Mouse (Mus musculus): ENCODE results near the gene Sft2d1. TPM values are rescaled to one million over a fixed set of nuclear protein-coding genes. Genes with fewer than 3 reads are reported as not detected.
"Not testable (repeated sequence)": the region's sequence is repeated elsewhere in the genome, so short reads cannot be mapped to it uniquely, and the experiment has no call there.

Gene Sft2d1
- 148 and 157 TPM in 2 replicates for polyA plus RNA-seq (2015; fragmentation: Nextera tagmentation; extraction: Ambion mirVana)

DNA sequence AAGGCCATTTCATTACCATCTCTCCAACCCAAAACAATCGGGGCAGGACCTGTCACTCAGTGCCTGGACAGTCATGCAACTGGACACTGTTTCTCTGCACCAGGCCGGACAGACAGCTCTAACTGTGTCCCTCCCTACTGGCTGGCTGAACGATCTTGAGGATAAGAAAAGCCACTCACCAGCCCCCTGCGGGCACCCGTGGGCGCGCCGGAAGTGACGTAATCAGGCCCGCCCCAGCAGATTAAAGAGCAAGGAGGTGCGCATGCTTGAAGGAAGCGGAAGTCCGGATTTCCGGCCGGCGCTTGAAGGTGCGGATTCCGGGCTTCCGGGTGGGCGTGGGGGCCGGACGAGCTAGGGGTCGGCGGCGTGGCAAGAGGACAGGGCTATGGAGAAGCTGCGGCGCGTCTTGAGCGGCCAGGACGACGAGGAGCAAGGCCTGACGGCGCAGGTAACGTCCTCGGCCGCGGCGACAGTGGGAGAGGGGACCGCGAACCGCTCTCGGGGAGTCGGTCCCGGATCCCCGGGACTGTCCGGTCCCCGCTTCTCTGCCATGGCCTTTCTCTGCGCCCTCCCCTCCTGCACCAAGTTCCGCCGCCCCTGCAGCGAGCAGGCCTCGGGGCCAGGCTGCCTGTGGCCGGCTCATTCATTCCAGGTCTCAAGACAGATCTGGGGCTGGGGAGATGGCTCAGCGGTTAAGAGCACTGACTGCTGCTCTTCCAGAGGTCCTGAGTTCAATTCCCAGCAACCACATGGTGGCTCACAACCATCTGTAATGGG, at the start of gene Sft2d1:
TSS of gene Sft2d1 (plus strand) at position 265 of the 777 bp plus-strand sequence.
- H3K9ac ChIP-seq (replicated peaks), result peak within 1 kb of the TSS; percentile 81
- under 1% methylated on average over 49 of the region's 54 CpGs for WGBS
- H3K9me3 ChIP-seq, result no peaks in the 10 kb centered on the region
- H3K4me3 ChIP-seq, result peak within 1 kb of the TSS; percentile 70
- peak; percentile 96 for ATAC-seq (replicated peaks)
- H3K4me1 ChIP-seq, result peaks cover 24% of the 10 kb centered on the region
- H3K27me3 ChIP-seq, result no peaks in the 10 kb centered on the region
- peak within 1 kb of the TSS; percentile 92 for H3K27ac ChIP-seq (replicated peaks)
- no peaks in the 10 kb centered on the region for H3K36me3 ChIP-seq
- peak within 1 kb of the TSS; percentile 64 for H3K4me2 ChIP-seq (replicated peaks)

DNA sequence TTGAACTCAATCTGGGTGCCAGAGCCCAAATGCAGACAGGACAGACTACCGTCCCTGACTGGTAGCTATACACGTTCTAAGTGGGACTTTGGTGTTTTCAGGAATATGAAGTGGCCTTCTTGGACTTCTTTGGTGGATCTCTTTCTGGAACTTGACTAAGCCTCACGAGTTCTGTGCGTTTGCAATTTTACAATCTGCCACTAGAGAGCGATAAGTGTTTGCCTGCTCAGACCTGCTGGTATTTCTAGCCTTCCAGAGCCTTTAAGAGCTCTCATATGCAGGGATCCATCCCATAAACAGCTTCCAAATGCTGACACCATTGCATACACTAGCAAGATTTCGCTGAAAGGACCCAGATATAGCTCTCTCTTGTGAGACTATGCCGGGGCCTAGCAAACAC, 46.3 kb upstream of the Sft2d1 start:
- not testable (repeated sequence) for H3K4me1 ChIP-seq; H3K27me3 ChIP-seq; H3K4me2 ChIP-seq (replicated peaks); H3K9me3 ChIP-seq; H3K36me3 ChIP-seq; H3K4me3 ChIP-seq; H3K9ac ChIP-seq (replicated peaks); H3K27ac ChIP-seq (replicated peaks)
- WGBS, result 16% methylated on average over 7 of the region's 7 CpGs
- peak; percentile 68 for ATAC-seq (replicated peaks)

DNA sequence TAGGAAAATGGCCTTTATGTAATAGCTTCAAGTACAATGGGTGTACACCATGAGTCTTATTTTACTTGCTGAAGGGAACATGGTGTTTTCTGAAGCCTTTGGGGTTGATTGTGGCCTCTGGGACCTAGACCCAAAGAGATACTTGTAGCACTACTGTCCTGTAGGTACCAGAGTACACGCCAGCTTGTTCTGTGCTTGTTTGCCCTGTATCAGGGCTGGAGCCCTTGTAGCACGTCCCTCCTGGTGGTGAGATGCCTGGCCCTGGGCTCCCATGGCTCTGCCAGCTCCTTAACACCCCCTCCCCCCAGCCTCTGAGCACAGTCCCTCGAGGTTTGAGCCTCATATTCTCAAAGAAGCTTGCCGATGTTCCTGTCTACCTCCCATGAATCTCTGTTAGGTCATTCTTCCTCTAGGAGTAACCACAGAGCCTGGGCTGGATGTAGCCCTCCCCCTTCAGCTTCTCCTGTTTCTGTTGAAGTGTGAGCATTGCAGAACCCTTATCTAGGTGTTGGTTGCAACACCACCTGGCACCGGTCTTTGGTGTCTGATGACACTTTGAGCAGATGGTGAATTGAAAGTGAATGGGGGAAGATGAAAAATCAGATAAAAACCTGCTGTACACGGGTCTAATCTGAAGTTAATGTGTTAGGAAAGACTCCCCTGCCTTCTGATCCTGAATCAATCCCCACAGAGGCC, 38.7 kb upstream of the Sft2d1 start:
- H3K4me1 ChIP-seq, result no peaks in the 10 kb centered on the region
- no peaks in the 10 kb centered on the region for H3K36me3 ChIP-seq
- no peak overlapping the region for H3K9ac ChIP-seq (replicated peaks)
- H3K27ac ChIP-seq (replicated peaks), result no peak overlapping the region
- WGBS, result 54% methylated on average over 6 of the region's 6 CpGs
- no peak overlapping the region for H3K4me2 ChIP-seq (replicated peaks)
- no peaks in the 10 kb centered on the region for H3K27me3 ChIP-seq
- no peaks in the 10 kb centered on the region for H3K9me3 ChIP-seq
- no peak for ATAC-seq (replicated peaks)
- no peak overlapping the region for H3K4me3 ChIP-seq

DNA sequence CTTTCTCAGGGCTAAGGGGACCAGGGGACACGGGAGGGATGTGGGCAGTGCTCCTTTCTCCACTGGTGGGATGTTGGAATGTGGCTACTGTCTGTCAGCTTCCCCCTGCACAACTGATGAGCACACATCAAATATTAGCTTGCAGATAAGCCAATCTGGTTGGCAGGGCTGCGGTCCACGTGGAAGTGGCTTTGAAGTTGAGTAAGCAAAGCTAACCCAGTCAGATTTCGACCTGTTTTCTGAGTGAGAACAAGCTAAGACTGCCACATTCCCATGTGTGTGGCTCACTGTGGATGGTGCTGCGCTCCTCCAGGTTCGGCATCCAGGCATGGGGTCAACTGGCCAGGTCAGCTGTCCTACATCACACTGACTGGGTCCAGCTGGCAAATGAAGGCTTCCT, 38.0 kb upstream of the Sft2d1 start:
- Histone ChIP-seq H3K4me3 (no peak overlapping the region), H3K9ac (replicated peaks) (no peak overlapping the region), H3K9me3 (no peaks in the 10 kb centered on the region), H3K27ac (replicated peaks) (no peak overlapping the region), H3K27me3 (no peaks in the 10 kb centered on the region), H3K4me2 (replicated peaks) (no peak overlapping the region), H3K36me3 (no peaks in the 10 kb centered on the region), H3K4me1 (no peaks in the 10 kb centered on the region)
- 82% methylated on average over 6 of the region's 6 CpGs for WGBS
- ATAC-seq (replicated peaks), result no peak

DNA sequence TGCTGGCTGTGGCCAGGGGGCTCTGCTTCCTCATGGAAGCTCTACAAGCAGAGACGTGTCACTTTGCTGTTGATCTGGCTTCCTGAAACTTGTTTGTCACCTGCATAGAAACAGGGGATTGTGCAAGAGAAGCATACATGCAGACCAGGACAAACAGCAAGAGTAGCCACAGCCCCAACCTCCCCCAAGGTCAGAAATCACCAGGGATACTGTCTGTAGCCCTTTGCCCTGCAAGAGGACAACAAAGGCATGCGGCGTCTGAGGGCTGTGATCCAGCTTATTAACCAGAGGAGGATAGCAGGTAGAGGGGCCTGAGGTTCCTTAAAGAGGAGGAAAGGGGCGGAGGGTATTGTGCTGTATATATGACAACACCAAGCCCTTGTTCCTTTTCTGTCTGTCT, 34.8 kb upstream of the Sft2d1 start:
- Histone ChIP-seq H3K27ac (replicated peaks) (no peak overlapping the region), H3K36me3 (no peaks in the 10 kb centered on the region), H3K9me3 (no peaks in the 10 kb centered on the region), H3K4me1 (no peaks in the 10 kb centered on the region), H3K27me3 (no peaks in the 10 kb centered on the region), H3K4me3 (no peak overlapping the region), H3K4me2 (replicated peaks) (no peak overlapping the region), H3K9ac (replicated peaks) (no peak overlapping the region)
- WGBS, result 80% methylated on average over 4 of the region's 4 CpGs
- ATAC-seq (replicated peaks), result no peak

DNA sequence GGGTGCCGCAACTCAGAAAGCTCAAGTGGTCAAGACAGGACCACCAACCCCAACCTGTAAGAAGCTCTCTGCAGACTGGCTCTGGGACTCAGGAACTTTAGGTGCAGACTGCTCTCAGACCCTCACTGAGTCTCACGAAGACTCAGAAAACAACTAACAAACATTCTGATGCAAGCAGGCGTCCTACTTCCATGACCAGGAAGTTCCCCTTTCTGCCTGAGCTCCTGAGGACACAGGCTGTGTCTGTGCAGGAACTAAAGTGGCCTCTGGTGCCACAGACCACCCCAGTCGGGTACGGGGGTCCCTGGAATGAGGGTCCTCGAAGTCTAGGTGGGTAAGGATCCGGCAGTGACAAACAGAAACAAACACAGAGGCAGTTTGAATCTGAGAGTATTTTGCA, 34.2 kb upstream of the Sft2d1 start:
- Histone ChIP-seq H3K4me3 (no peak overlapping the region), H3K36me3 (no peaks in the 10 kb centered on the region), H3K9ac (replicated peaks) (no peak overlapping the region), H3K4me1 (no peaks in the 10 kb centered on the region), H3K9me3 (no peaks in the 10 kb centered on the region), H3K27ac (replicated peaks) (no peak overlapping the region), H3K27me3 (no peaks in the 10 kb centered on the region), H3K4me2 (replicated peaks) (no peak overlapping the region)
- WGBS, result 82% methylated on average over 7 of the region's 7 CpGs
- ATAC-seq (replicated peaks), result no peak

DNA sequence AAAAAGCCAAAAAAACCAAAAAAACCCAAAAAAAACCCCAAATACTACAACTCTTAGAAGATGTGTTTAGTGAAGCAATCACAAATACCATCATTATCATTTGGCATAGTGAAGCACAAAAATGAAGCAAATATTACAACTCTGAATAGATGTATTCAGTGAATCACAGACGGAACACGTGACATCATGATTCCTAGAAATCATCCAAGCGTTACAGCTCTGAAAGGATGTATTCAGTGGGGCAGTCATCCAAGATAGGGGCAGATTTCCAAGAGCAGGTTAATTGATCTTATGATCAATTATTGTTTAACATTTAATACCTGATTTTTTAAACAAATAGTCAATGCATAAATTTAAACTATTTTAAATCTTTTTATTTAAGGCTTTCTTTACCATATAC, 33.6 kb upstream of the Sft2d1 start:
- WGBS, result 64% methylated on average over 3 of the region's 3 CpGs
- H3K9ac ChIP-seq (replicated peaks), result no peak overlapping the region
- H3K27ac ChIP-seq (replicated peaks), result no peak overlapping the region

DNA sequence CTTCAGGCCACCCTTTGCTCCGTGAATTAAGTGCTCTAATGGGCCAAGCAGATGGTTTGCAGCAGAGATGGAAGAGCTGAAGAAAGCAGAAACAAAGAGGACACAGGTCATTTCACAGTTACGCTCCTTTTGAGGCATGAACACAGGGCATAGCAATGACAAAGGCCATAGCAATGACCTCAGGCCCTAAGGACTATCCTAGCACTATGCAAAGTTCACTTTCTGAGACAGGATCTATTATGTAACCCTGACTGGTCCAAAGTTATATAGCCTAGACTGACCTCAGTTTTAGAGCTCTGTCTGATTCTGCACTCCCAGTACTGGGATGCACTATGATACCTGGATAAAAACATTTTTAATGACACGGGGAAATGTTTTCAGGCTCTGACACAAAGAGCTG, 32.5 kb upstream of the Sft2d1 start:
- Histone ChIP-seq H3K27me3 (no peaks in the 10 kb centered on the region), H3K4me2 (replicated peaks) (no peak overlapping the region), H3K36me3 (no peaks in the 10 kb centered on the region), H3K9me3 (no peaks in the 10 kb centered on the region), H3K4me3 (no peak overlapping the region), H3K9ac (replicated peaks) (no peak overlapping the region), H3K27ac (replicated peaks) (no peak overlapping the region), H3K4me1 (peaks cover 6% of the 10 kb centered on the region)
- 68% methylated on average over 3 of the region's 3 CpGs for WGBS
- ATAC-seq (replicated peaks), result no peak

More for the DNA sequence above, 33.6 kb upstream of the Sft2d1 start:
- H3K36me3 ChIP-seq, result no peaks in the 10 kb centered on the region
- no peak for ATAC-seq (replicated peaks)
- H3K4me3 ChIP-seq, result no peak overlapping the region
- no peaks in the 10 kb centered on the region for H3K9me3 ChIP-seq
- no peaks in the 10 kb centered on the region for H3K27me3 ChIP-seq
- H3K4me2 ChIP-seq (replicated peaks), result no peak overlapping the region
- H3K4me1 ChIP-seq, result no peaks in the 10 kb centered on the region

DNA sequence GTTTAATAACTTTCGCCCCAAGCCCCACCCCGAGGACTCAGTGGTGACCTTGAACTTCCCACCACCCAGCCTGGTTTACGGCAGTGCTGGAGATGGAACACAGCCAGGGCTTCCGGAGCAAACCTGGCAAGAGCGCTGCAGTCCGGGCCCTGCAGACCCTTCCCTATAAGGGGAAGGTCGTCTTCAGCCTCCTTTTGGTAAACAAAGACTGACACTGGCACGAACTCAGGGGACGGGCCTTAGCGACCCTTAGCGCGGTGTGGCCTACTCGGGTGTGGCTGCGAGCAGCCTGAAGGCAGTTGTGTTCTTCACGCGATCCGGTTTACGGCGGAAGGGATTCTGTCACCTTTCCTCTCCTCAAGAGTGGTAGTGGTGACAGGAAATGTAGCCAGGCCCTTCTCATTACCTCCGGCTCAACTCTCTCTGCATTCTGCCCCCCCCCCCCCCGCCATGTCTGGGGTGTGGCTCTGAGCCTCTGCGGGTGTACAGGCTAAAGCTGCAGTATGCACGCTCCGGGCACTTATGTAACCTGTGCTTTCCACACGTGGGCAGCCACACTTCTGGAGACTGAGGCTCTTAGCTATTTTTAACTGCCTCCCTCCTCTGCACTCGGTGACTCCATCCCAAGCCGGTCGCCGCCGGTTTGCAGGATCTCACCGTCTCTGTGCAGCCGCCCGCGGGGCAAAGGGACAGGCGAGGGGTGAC, 27.9 kb upstream of the Sft2d1 start, which contains the start of gene Mpc1:
TSS of gene Mpc1 (plus strand) at position 84 of the 705 bp plus-strand sequence.
- Histone ChIP-seq H3K36me3 (no peaks in the 10 kb centered on the region), H3K4me3 (peak within 1 kb of the TSS; percentile 80), H3K9ac (replicated peaks) (peak within 1 kb of the TSS; percentile 67), H3K4me2 (replicated peaks) (peak within 1 kb of the TSS; percentile 99), H3K9me3 (no peaks in the 10 kb centered on the region), H3K27me3 (no peaks in the 10 kb centered on the region), H3K27ac (replicated peaks) (peak within 1 kb of the TSS; percentile 93), H3K4me1 (peaks cover 25% of the 10 kb centered on the region)
- ATAC-seq (replicated peaks), result peak; percentile 72
- under 1% methylated on average over 34 of the region's 35 CpGs for WGBS

DNA sequence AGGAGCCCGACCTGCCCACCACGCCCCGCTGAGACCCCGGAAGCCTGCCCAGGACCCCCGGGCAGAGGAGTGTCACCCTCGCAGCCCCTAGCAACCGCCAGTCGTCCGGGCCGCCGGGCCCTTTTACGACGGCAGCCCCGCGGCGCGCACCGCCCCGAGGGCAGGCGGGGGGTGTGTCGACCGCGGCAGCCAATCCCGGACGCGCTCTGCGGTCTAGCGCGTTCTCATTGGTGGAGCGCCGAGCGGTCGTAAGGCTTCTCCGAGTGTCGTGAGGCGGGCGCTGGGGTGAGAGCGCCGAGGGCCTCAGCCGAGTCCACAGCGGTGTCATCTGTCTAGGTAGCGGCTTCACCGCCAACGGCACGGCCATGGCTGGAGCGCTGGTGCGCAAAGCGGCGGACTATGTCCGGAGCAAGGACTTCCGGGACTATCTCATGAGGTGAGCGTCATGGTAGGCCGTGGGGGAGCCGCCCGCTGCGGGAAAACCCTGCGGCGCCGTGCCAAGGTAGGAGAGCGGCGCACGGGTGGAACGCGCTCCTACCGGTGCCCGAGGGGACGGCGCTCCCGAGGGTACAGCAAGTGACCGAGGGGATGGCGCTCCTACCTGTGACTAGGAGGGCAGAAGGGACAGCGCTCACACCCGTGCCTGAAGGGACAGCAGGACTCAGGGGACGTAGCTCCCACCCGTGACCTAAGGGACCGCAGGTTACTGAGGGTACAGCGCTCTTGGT, 27.2 kb upstream of the Sft2d1 start:
- no peaks in the 10 kb centered on the region for H3K9me3 ChIP-seq
- H3K4me1 ChIP-seq, result peaks cover 25% of the 10 kb centered on the region
- peak overlapping the region; percentile 93 for H3K27ac ChIP-seq (replicated peaks)
- peak; percentile 99 for ATAC-seq (replicated peaks)
- WGBS, result under 1% methylated on average over 77 of the region's 77 CpGs
- H3K4me3 ChIP-seq, result peak overlapping the region; percentile 80
- H3K9ac ChIP-seq (replicated peaks), result peak overlapping the region; percentile 67
- H3K4me2 ChIP-seq (replicated peaks), result peak overlapping the region; percentile 99
- no peaks in the 10 kb centered on the region for H3K36me3 ChIP-seq
- no peaks in the 10 kb centered on the region for H3K27me3 ChIP-seq

DNA sequence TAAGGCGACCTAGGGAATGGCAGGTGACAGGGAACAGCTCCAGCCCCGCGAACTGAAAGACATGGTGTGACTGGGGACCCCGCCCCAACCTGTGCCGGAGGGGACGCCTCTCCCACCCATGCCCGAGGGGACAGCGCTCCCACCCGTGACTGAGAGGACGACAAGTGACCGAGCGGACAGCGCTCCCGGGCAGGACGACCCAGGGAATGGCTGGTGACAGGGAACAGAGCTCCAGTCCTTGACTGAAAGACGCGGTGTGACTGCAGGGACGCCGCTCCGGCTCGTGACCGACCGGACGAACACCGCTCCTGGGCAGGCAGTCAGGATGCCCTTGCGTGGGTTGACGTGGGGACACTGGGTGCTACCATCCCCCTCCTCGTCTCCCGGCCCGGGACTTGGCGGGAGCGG, 26.6 kb upstream of the Sft2d1 start:
- no peaks in the 10 kb centered on the region for H3K9me3 ChIP-seq
- H3K36me3 ChIP-seq, result 0 out of 2 replicates have a peak, but pooled peaks cover 2% of the 10 kb centered on the region
- peak overlapping the region; percentile 80 for H3K4me3 ChIP-seq
- H3K27me3 ChIP-seq, result no peaks in the 10 kb centered on the region
- peak overlapping the region; percentile 67 for H3K9ac ChIP-seq (replicated peaks)
- peak overlapping the region; percentile 99 for H3K4me2 ChIP-seq (replicated peaks)
- H3K27ac ChIP-seq (replicated peaks), result peak overlapping the region; percentile 93; the same call in 1 of the 2 replicates
- peak; percentile 14 for ATAC-seq (replicated peaks)
- H3K4me1 ChIP-seq, result peaks cover 25% of the 10 kb centered on the region
- WGBS, result under 1% methylated on average over 32 of the region's 32 CpGs
